Comparison of ENCODE assay signal across 12 mouse cellular contexts in the genomic region with DNA sequence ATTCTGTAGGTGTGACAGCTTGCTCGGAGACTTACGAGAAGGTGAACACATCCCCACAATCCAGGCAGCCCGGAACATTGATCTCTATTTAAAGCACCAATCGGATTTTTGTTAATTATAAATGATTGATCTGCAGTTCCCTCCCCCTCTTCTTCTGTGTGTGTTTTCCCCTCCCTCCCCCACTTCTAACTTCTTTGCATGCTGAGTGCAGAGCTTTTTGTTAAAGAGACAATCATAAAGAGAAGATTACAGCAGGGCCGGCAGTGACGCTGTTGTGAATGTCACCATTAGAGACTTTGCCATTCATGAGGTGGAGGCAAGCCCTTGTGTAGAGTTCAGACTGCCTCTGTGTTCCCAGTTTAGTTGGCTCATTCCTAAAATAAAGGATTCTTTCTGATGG.
DNase-seq lines count a peak whose midpoint lies in the region; ATAC-seq lines count a peak whose summit lies in the region.
"Had no signal": no experiment of that assay in that cellular context is flagged by ENCODE, and none has a peak within 500 bp of the region (broad histone marks: within the 10 kb centered on the region; RNA-seq: fewer than 3 reads in every experiment).

No protein-coding gene starts in this region.

- H3K36me3 ChIP-seq in embryonic facial prominence, embryonic 14.5 days (ENCODE audit: control insufficient read depth, insufficient read depth, low read length) = no peaks in the 10 kb centered on the region
- no peaks in the 10 kb centered on the region for H3K36me3 ChIP-seq in embryonic facial prominence, embryonic 10.5 days (replicated peaks)
- H3K36me3 ChIP-seq in lung, embryonic 15.5 days = no peaks in the 10 kb centered on the region
- H3K36me3 ChIP-seq in liver, embryonic 16.5 days (ENCODE audit: control insufficient read depth, insufficient read depth) = no peaks in the 10 kb centered on the region
- H3K36me3 ChIP-seq in stomach, embryonic 16.5 days (ENCODE audit: control insufficient read depth, insufficient read depth, low read length) = no peaks in the 10 kb centered on the region

- 0 out of 2 replicates have a peak, but pooled peaks cover 2% of the 10 kb centered on the region for H3K27me3 ChIP-seq in embryonic facial prominence, embryonic 14.5 days (replicated peaks; ENCODE audit: control insufficient read depth, insufficient read depth, low read length)
- peaks cover 8% of the 10 kb centered on the region; the same call in 1 of the 2 replicates for H3K27me3 ChIP-seq in embryonic facial prominence, embryonic 10.5 days (replicated peaks; ENCODE audit: low read depth, poor library complexity, severe bottlenecking)
- H3K27me3 ChIP-seq in lung, embryonic 15.5 days = peaks cover 4% of the 10 kb centered on the region; the same call in 1 of the 2 replicates
- no peaks in the 10 kb centered on the region for H3K27me3 ChIP-seq in liver, embryonic 16.5 days (ENCODE audit: control insufficient read depth, insufficient read depth, low read depth, low read length)
- H3K27me3 ChIP-seq in stomach, embryonic 16.5 days (ENCODE audit: control insufficient read depth, insufficient read depth, low read length) = no peaks in the 10 kb centered on the region

- H3K9ac ChIP-seq in embryonic facial prominence, embryonic 14.5 days (ENCODE audit: low read depth, low read length) = no peak overlapping the region
- no peak overlapping the region for H3K9ac ChIP-seq in lung, embryonic 15.5 days
- H3K9ac ChIP-seq in liver, embryonic 16.5 days (ENCODE audit: low read depth, low read length) = no peak overlapping the region
- H3K9ac ChIP-seq in stomach, embryonic 16.5 days (ENCODE audit: low read length) = no peak overlapping the region

- no peaks in the 10 kb centered on the region for H3K9me3 ChIP-seq in embryonic facial prominence, embryonic 14.5 days (ENCODE audit: control insufficient read depth, low read length)
- no peaks in the 10 kb centered on the region for H3K9me3 ChIP-seq in embryonic facial prominence, embryonic 10.5 days
- H3K9me3 ChIP-seq in lung, embryonic 15.5 days = no peaks in the 10 kb centered on the region
- H3K9me3 ChIP-seq in liver, embryonic 16.5 days (replicated peaks; ENCODE audit: control insufficient read depth, low read length) = no peaks in the 10 kb centered on the region
- no peaks in the 10 kb centered on the region for H3K9me3 ChIP-seq in stomach, embryonic 16.5 days (replicated peaks; ENCODE audit: control insufficient read depth, low read length)

- 44% methylated on average over 6 of the region's 6 CpGs for WGBS in embryonic facial prominence, embryonic 14.5 days
- WGBS in embryonic facial prominence, embryonic 10.5 days = 46% methylated on average over 6 of the region's 6 CpGs
- WGBS in lung, embryonic 15.5 days = 27% methylated on average over 6 of the region's 6 CpGs
- WGBS in liver, embryonic 16.5 days (ENCODE audit: insufficient replicate concordance) = 50% methylated on average over 6 of the region's 6 CpGs
- 23% methylated on average over 6 of the region's 6 CpGs for WGBS in stomach, embryonic 16.5 days

- ATAC-seq in embryonic facial prominence, embryonic 14.5 days (ENCODE audit: low read depth) = no peak
- no peak for ATAC-seq in lung, embryonic 15.5 days (ENCODE audit: borderline replicate concordance, extremely low read depth, low FRiP score, low TSS enrichment)
- no peak for ATAC-seq in liver, embryonic 16.5 days (ENCODE audit: low read depth)
- no peak for ATAC-seq in stomach, embryonic 16.5 days (ENCODE audit: insufficient read depth, low FRiP score)

- DNase-seq in embryonic facial prominence, embryonic 14.5 days (ENCODE audit: low spot score) = no peak
- DNase-seq in embryonic facial prominence, embryonic 10.5 days (ENCODE audit: low spot score) = no peak
- no peak for DNase-seq in lung, postnatal 25 days (ENCODE audit: low spot score)
- no peak for DNase-seq in layer of hippocampus, postnatal 14 days (ENCODE audit: low spot score in 2 of 2)
- no peak for DNase-seq in right cerebral cortex, postnatal 14 days
- DNase-seq: adrenal gland, adult 2 months; cerebellum, postnatal 25 days; spleen, adult 18-20 months had no signal

- H3K4me3 ChIP-seq in embryonic facial prominence, embryonic 14.5 days (ENCODE audit: low read depth, low read length) = no peak overlapping the region
- no peak overlapping the region for H3K4me3 ChIP-seq in embryonic facial prominence, embryonic 10.5 days
- H3K4me3 ChIP-seq in lung, embryonic 15.5 days = no peak overlapping the region
- no peak overlapping the region for H3K4me3 ChIP-seq in liver, embryonic 16.5 days (ENCODE audit: low read depth, low read length)
- H3K4me3 ChIP-seq in stomach, embryonic 16.5 days (replicated peaks; ENCODE audit: low read length) = 0 out of 2 replicates have a peak overlapping the region, but pooled peaks have one; percentile 7
- H3K4me3 ChIP-seq: erythroblast, embryonic 14.5 days had no signal

- no peaks in the 10 kb centered on the region for H3K4me1 ChIP-seq in embryonic facial prominence, embryonic 14.5 days (ENCODE audit: control insufficient read depth, insufficient read depth, low read length)
- peaks cover 21% of the 10 kb centered on the region for H3K4me1 ChIP-seq in embryonic facial prominence, embryonic 10.5 days
- peaks cover 8% of the 10 kb centered on the region; the same call in 1 of the 2 replicates for H3K4me1 ChIP-seq in lung, embryonic 15.5 days
- H3K4me1 ChIP-seq in liver, embryonic 16.5 days (ENCODE audit: control insufficient read depth, low read depth, low read length) = no peaks in the 10 kb centered on the region
- H3K4me1 ChIP-seq in stomach, embryonic 16.5 days (ENCODE audit: control insufficient read depth, insufficient read depth, low read length) = peaks cover 12% of the 10 kb centered on the region; the same call in 1 of the 2 replicates

- peak overlapping the region; percentile 7; the same call in 1 of the 2 replicates for H3K4me2 ChIP-seq in embryonic facial prominence, embryonic 14.5 days (ENCODE audit: low read depth, low read length)
- peak overlapping the region; percentile 38 for H3K4me2 ChIP-seq in lung, embryonic 15.5 days
- H3K4me2 ChIP-seq in liver, embryonic 16.5 days (ENCODE audit: low read depth, low read length) = peak overlapping the region; percentile 13; the same call in 1 of the 2 replicates
- H3K4me2 ChIP-seq in stomach, embryonic 16.5 days (ENCODE audit: low read depth, low read length) = peak overlapping the region; percentile 42

- H3K27ac ChIP-seq in embryonic facial prominence, embryonic 14.5 days (replicated peaks; ENCODE audit: low read depth, low read length) = no peak overlapping the region
- no peak overlapping the region for H3K27ac ChIP-seq in embryonic facial prominence, embryonic 10.5 days (replicated peaks)
- no peak overlapping the region for H3K27ac ChIP-seq in lung, embryonic 15.5 days
- H3K27ac ChIP-seq in liver, embryonic 16.5 days (ENCODE audit: low read length) = no peak overlapping the region
- no peak overlapping the region for H3K27ac ChIP-seq in stomach, embryonic 16.5 days (ENCODE audit: low read length)
